Mouse (Mus musculus) adrenal gland, adult 2 months (tissue): ENCODE results near the gene Zdhhc22. TPM values are rescaled to one million over a fixed set of nuclear protein-coding genes. Genes with fewer than 3 reads are reported as not detected.

ENCODE experiments used
- DNase-seq: peaks from one replicate; pipeline ENCODE4 v3.0.0; 2021
- polyA plus RNA-seq: library from polyadenylated mRNA; depleted of rRNA; stranded (reverse); fragments of >200 nt; gene quantifications from 2 replicates; pipeline ENCODE4 v1.2.3, GENCODE M21; 2012
- total RNA-seq, 2 experiments: library from RNA; stranded (reverse); gene quantifications; 2 replicates each; pipeline ENCODE4 v1.2.3; 2021

The Zdhhc22 gene
- total and polyA plus RNA-seq, 3 experiments: 1.2 to 3.1 (median 1.4) TPM

- no peak for DNase-seq
Measured at GRCm38 (mm10) chr12:86961589-86962344, 28.5 kb downstream of the Zdhhc22 start.

- DNase-seq: no peak
Measured at GRCm38 (mm10) chr12:86960791-86961335, 29.4 kb downstream of the Zdhhc22 start.

- no peak for DNase-seq
Measured at GRCm38 (mm10) chr12:86960138-86960537, 30.1 kb downstream of the Zdhhc22 start.

GRCm38 (mm10) chr12:86959661-86960060 is 30.6 kb downstream of the Zdhhc22 start:
- no peak for DNase-seq

GRCm38 (mm10) chr12:86958558-86958957 is 31.7 kb downstream of the Zdhhc22 start:
- no peak for DNase-seq

- DNase-seq: peak; percentile 52
Measured at GRCm38 (mm10) chr12:86955894-86956293, 34.3 kb downstream of the Zdhhc22 start.

GRCm38 (mm10) chr12:86952331-86952850 is 37.8 kb downstream of the Zdhhc22 start:
- no peak for DNase-seq

GRCm38 (mm10) chr12:86950961-86951360 is 39.3 kb downstream of the Zdhhc22 start:
- no peak for DNase-seq

GRCm38 (mm10) chr12:86950161-86950960 is 39.9 kb downstream of the Zdhhc22 start:
- DNase-seq: no peak

- DNase-seq: no peak
Measured at GRCm38 (mm10) chr12:86949501-86949900, 40.7 kb downstream of the Zdhhc22 start.

GRCm38 (mm10) chr12:86948627-86949026 is 41.6 kb downstream of the Zdhhc22 start:
- peak; percentile 60 for DNase-seq

GRCm38 (mm10) chr12:86947681-86948401 is 42.4 kb downstream of the Zdhhc22 start:
- DNase-seq: peak; percentile 75

GRCm38 (mm10) chr12:86946862-86947574 is 43.2 kb downstream of the Zdhhc22 start, which contains the start of gene Cipc:
Gene Cipc, plus strand, starts transcription at chr12:86947043.
- peak; percentile 99 for DNase-seq

GRCm38 (mm10) chr12:86946301-86946781 is 43.9 kb downstream of the Zdhhc22 start:
- DNase-seq: no peak

GRCm38 (mm10) chr12:86945126-86945525 is 45.1 kb downstream of the Zdhhc22 start:
- peak; percentile 75 for DNase-seq

GRCm38 (mm10) chr12:86943421-86943820 is 46.8 kb downstream of the Zdhhc22 start:
- no peak for DNase-seq

- no peak for DNase-seq
Measured at GRCm38 (mm10) chr12:86941734-86942486, 48.3 kb downstream of the Zdhhc22 start.

- DNase-seq: no peak
Measured at GRCm38 (mm10) chr12:86941173-86941572, 49.1 kb downstream of the Zdhhc22 start.

- no peak for DNase-seq
Measured at GRCm38 (mm10) chr12:86938571-86938970, 51.7 kb downstream of the Zdhhc22 start.
